Mouse (Mus musculus): ENCODE data around the gene Col1a1. TPM values are rescaled to one million over a fixed set of nuclear protein-coding genes. Genes with fewer than 3 reads are reported as not detected.

The Col1a1 gene
- total RNA-seq (2021) = 10 to 100 TPM; 53.2 to 64.0 TPM

DNA sequence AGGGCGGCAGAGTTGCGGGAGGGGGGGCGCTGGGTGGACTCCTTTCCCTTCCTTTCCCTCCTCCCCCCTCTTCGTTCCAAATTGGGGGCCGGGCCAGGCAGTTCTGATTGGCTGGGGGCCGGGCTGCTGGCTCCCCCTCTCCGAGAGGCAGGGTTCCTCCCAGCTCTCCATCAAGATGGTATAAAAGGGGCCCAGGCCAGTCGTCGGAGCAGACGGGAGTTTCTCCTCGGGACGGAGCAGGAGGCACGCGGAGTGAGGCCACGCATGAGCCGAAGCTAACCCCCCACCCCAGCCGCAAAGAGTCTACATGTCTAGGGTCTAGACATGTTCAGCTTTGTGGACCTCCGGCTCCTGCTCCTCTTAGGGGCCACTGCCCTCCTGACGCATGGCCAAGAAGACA lies at the start of gene Col1a1:
TSS of gene Col1a1 (plus strand) at position 180 of the 400 bp plus-strand sequence.
- intact Hi-C loops (cut with DNase I) = loop anchor here (2.0 to 5.0 kb wide), 2 partner anchors 149 to 205 kb away; no protein-coding TSS in a partner anchor
- DNase-seq (ENCODE audit: extremely low spot score in 1 of 2, low spot score in 2 of 2) = peak in 1 of 2 experiments; percentile 81

DNA sequence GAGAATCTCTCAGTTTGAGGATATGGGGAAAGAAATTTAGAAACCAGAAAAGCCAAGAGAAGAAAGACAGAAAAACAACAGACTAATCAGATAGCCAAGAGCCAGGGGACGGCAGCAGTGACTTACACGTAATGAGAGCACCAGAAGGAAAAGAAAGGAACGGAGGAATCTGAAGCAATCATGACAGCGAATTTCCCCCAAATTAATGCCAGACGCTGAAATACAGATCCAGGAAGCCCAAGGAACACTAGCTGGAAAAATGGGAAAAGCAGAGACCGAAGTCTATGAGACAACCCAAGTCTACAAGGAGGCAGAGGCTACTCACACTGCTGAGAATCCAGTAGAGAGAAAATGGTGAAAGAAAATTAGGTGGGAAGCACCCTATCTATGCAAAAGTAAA lies 44.9 kb upstream of the Col1a1 start:
- no peak for DNase-seq (ENCODE audit: extremely low spot score in 1 of 2, low spot score in 2 of 2)
- intact Hi-C loops (cut with DNase I) = no loop called here

DNA sequence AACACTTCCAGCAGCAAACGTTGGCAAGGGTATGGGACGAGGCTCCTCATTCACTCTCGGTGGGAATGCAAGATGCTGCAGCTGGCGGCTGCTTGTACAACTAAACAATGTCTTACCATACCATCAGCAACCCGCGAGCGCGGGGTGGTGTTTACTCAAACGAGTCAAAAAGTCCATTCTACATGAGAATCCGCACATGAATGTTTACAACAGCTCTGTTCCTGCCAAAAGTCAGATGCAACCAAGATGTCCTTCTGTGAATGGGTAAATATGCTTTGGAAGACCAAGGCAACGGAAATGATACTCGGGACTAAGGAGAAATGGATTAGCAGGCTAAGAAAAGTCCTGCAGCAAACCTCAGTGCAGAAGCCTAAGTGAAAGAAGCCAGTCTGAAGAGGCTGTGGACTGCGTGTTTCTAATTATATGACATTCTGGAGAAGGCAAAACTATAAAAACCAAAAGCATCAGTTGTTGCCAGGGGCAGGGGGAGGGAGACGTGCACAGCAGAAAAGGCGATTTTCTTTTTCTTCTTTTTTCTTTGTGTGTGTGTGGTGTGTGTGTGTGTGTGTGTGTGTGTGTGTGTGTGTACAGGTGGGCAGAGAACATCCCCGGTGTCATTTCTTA lies 39.2 kb upstream of the Col1a1 start:
- no peak for DNase-seq (ENCODE audit: extremely low spot score in 1 of 2, low spot score in 2 of 2)
- intact Hi-C loops (cut with DNase I) = no loop called here

DNA sequence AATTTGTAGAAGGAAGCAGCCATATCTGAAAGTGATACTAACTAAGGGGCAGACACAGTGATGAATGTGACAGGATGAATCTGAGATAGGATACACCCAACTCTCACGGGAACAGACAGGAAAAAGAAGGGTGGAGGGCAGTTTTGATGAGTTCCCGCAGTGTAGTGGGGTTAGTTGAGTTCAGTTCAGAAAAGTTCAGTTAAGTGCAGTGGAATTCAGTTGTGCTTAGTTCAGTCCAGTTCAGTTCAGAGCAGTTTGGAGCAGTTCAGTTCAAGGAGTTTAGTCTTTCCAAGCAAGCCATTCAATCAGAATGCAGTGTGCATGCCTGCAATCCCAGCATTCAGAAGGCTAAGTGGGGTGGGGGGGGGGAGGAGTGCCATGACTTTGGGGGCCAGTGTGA lies 34.8 kb upstream of the Col1a1 start:
- DNase-seq (ENCODE audit: extremely low spot score in 1 of 2, low spot score in 2 of 2) = no peak
- intact Hi-C loops (cut with DNase I) = no loop called here

DNA sequence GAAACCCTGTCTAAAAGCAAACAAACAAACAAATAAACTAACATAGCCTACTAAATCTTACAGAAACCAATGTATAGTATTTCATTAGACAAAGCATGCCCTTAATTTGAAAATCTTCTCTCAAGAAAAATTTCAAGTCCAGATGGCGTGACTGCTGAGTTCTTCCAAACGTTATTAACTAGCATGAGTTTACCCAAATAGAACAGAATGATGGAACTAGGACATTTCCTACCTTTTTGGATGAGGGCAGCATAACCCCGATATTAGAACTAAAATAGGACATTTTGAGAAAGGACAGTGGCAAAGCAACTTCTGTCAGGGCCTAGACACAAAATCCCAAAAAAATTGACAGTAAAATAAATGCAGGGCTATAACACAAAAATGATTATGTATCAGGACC lies 31.7 kb upstream of the Col1a1 start:
- intact Hi-C loops (cut with DNase I) = no loop called here
- no peak for DNase-seq (ENCODE audit: extremely low spot score in 1 of 2, low spot score in 2 of 2)

DNA sequence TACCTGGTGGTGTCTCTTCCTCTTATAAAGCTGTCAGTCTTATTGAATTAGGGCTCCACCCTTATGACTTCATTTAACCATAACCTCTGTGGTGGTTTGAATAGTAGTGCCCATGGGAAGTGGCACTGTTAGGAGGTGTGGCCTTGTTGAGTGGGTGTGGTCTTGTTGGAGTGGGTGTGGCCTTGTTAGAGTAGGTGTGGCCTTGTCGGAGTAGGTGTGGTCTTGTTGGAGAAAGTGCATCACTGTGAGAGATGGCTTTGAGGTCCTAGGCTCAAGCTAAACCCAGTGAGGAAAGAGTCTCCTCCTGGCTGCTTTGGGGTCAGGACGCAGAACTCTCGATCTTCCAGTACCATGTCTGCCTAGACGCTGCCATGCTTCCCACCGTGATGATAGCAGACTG lies 25.1 kb upstream of the Col1a1 start:
- intact Hi-C loops (cut with DNase I) = no loop called here

DNA sequence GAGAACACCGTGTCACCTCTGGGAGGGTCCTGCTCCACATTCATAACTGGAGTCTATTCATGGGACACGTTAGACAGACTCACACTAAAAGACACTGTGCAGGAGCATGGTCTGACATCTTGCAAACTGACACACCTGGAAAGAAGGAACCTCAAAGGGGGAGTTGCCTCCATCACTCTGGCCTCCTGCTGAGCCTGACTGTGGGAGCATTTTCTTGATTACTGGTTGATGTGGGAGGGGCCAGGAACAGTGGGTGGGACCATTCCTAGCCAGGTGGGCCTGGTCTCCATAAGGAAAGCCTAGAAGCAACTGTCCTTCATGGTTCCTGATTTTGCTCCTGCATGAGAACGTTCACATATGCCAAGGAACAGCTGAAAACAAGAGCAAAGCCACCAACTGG lies 23.5 kb upstream of the Col1a1 start:
- intact Hi-C loops (cut with DNase I) = no loop called here
- no peak for DNase-seq (ENCODE audit: extremely low spot score in 1 of 2, low spot score in 2 of 2)

More for the DNA sequence above, 25.1 kb upstream of the Col1a1 start:
- no peak for DNase-seq (ENCODE audit: extremely low spot score in 1 of 2, low spot score in 2 of 2)

DNA sequence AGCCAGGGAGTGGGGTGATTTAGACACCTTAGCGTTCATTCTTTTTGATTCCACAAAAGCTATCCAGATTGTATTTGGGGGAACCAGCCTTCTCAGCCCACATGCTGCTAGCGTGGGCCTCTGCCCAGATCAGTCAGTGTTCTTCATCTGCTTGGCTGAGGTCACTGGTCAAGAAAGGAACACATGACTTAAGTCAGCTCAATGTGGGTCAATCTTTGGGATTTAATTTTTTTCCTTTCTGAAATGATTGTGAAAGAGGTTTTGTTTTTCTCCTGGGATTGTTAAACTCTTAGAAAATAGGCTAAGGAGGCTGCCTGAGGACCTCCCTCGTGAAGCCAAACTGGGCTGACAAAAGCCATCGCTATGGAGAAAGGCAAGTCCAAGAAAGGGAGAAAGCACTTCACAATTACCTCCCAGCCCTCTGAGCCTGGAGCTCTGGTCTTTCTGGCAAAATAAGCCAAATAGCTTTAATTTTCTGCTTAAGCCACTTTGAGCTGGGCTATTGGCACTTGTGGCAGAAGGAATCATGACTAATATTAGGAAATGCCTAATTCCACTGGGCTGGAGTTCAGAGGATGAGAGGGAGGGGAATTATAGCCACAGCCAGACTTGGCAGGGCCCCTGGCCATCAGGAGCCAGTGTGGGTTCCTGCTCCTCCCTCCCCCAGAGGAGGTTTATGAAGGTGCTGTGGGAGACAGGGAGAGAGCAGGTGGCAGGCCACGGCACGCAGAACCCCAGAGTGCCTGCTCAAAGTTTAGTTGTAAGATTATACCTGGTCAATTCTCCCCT lies 22.5 kb upstream of the Col1a1 start:
- intact Hi-C loops (cut with DNase I) = no loop called here
- DNase-seq (ENCODE audit: extremely low spot score in 1 of 2, low spot score in 2 of 2) = no peak

DNA sequence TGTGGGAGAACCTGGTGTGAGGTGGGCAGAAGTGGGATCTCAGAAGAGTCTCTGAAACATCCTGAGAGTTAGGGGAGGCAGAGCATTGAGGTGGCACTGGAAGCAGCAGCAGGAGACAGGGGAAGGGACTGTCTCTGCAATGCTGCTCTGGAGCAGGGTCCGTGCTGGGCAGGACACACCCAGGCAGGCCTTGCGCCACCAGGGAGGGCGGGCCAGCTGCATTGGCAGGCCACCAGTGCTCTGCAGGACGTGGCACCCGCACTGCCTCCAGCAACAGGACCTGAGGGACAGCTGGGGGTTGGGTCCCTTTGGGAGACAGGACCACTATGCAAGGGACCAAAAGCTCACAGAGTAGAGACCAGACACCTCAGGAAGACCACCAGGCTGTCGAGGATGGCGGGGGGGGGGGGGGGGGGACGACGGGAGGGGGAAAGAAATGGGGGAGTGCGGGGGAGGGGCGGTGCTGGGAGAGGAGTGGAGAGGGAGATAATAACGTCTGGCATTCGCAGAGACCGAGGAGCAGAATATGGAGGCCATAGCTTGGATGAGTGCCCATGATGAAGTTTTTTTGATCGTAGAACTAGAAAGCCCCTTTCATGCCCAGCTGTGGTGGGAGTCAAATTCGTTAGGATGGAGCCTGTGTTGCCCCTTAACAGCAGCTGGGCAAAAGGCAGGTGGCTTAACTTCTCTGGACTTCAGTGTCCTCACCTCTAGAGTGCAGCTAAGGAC lies 20.2 kb upstream of the Col1a1 start:
- peak in 1 of 2 experiments; percentile 54 for DNase-seq (ENCODE audit: extremely low spot score in 1 of 2, low spot score in 2 of 2)
- intact Hi-C loops (cut with DNase I) = no loop called here

DNA sequence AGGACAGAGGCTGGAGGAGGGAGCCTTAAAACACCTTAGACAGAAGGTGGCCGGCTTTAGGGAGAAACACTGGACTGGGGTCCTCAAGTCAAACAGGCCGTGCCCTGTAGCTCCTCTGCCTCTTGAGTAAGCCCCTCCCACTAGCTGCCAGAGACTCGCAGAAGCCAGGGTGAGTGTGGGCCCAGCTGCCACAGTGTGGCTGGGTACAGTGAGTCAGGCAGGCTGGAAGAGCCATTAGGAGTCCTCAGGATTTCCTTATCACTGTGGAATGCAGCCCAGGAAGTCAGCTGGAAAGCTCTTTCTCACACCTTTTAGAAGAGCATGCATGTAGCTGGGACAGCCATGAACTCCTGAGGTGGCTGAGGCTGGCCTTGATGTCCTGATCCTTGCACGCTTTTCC lies 19.5 kb upstream of the Col1a1 start:
- intact Hi-C loops (cut with DNase I) = no loop called here
- no peak for DNase-seq (ENCODE audit: extremely low spot score in 1 of 2, low spot score in 2 of 2)

DNA sequence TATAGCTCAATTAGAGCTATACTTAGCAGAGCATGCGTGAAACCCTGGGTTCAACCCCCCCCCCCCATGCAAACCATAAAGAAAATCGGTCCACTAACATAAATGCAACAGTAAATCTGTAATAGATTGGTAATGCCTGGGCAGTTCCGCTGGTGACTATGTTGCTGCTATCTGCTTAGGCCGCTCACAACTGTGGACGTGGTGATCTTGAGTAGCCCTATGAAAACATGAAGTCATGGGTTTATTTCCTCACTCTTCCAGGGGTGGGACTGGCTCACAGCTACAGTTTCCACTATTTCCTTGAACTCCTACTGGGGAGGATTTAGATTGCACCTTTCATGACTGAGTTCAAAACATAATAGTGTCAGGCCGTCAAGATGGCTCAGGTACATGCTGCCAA lies 18.3 kb upstream of the Col1a1 start:
- DNase-seq (ENCODE audit: extremely low spot score in 1 of 2, low spot score in 2 of 2) = no peak
- intact Hi-C loops (cut with DNase I) = no loop called here

DNA sequence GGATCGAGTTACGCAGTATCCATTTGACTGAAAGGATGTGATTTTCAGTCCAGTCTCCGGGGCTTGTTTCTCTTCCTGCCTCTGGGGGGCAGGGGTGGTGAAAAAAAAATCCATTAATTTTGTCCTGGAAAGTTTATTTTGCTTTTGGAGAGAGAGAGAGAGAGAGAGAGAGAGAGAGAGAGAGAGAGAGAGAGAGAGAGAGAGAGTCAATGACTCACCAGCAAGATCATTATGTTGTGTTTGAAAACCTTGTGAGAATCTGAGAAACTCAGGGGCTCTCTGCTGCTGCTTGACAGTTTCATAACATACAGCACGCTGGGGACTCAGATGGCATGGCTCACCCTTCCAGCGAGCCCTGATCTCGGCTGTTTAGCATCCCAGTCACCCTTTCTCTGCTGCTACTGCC lies 15.0 kb upstream of the Col1a1 start:
- no peak for DNase-seq (ENCODE audit: extremely low spot score in 1 of 2, low spot score in 2 of 2)
- intact Hi-C loops (cut with DNase I) = no loop called here

DNA sequence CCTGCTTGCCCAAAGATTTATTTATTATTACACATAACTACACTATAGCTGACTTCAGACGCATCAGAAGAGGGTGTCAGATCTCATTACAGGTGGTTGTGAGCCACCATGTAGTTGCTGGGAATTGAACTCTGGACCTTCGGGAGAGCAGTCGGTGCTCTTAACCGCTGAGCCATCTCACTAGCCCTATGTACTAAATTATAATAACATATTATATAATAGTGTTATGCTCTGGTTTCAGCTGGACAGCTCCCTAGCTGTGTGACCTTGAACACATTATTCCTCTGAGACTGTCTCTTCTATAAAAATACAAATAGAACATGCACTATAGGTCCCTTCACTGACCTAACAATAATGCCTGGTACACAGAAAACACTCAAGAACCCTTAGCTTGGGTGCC lies 11.0 kb upstream of the Col1a1 start:
- DNase-seq (ENCODE audit: extremely low spot score in 1 of 2, low spot score in 2 of 2) = no peak
- intact Hi-C loops (cut with DNase I) = no loop called here

DNA sequence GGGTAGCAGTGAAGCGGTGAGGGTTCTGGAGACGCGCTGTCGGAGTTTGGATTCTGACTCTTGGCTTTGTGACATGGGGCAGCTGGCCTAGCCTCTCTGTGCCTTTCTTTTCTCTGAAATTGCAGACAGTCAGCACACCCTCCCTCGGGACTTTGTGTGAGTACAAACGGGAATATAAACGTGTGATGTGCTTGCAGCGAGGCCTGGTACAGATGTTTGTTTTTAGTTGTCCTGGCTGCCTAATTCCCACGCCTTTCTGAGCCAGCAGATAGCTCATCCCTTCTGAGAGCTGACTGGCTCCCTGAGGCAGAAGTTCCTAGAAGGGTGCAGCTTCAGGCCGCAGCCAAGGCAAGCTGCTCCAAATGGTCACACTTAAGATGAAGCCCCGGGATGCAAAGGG lies 9.6 kb upstream of the Col1a1 start:
- intact Hi-C loops (cut with DNase I) = no loop called here

DNA sequence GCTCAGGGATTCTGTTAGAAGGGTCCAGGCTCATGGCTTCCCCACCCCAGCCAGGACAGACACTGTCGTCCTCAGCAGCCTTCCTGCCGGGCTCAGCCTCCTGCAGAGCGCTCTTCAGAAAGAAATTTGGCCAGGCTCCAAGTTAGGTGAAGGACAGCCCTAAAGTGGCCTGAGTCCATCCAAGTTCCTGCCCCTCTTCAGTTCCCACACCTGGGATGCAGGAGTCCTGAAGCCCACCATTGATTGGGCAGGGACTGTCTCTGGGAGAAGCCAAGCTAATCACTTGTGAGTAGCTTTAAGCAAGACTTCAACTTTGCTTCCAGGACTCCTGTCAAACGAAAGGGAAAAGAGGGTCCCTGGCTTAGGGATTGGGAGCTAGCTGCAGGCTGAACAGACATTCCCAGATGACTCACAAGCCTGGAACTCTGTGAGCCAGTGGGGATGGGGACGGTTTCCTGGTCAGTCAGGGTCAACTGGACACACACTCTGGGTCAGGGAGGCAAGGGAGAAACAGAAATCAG lies 8.2 kb upstream of the Col1a1 start:
- intact Hi-C loops (cut with DNase I) = no loop called here
- no peak for DNase-seq (ENCODE audit: extremely low spot score in 1 of 2, low spot score in 2 of 2)

More for the DNA sequence above, 9.6 kb upstream of the Col1a1 start:
- DNase-seq (ENCODE audit: extremely low spot score in 1 of 2, low spot score in 2 of 2) = no peak

DNA sequence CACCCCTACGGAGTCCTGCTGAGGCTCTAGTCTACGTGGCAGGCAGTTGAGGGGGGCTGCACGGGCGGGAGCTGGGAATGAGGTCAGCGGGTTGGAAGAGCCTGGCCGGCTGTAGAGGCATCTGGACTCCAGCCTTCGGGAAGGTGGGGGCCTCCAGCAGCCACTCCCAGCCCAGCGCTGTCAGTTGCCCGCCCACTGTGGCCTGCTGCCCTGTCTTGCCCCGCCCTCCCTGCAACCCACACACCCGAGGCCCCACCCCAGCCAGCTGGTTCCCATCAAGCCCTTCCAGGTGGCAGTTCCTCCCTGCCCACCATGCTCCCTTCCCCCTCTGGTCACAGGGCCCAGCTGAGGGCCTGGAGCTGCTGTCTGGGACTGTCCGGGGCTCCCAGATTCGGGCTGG lies 7.2 kb upstream of the Col1a1 start:
- DNase-seq (ENCODE audit: extremely low spot score in 1 of 2, low spot score in 2 of 2) = peak in 1 of 2 experiments; percentile 91
- intact Hi-C loops (cut with DNase I) = no loop called here

DNA sequence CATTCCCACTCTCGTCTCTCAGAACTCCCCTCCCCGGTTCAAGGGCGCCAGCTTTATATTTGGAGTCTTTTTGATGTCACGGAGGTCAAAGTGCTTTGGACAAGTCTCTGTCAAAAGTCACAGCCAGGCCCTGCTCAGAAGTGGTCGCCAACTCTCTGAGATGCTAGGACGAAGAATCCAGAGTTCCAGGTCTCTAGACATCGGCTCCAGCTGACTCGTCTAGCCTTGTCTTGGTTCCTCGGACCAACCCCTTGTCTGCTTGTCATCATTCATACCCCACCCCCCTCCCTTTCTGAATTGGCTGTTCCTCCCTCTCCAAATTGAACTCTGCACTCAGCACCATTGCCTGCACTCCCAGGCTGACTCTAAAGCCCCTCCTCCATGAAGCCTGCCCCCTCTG lies 6.4 kb upstream of the Col1a1 start:
- intact Hi-C loops (cut with DNase I) = no loop called here
- DNase-seq (ENCODE audit: extremely low spot score in 1 of 2, low spot score in 2 of 2) = no peak

DNA sequence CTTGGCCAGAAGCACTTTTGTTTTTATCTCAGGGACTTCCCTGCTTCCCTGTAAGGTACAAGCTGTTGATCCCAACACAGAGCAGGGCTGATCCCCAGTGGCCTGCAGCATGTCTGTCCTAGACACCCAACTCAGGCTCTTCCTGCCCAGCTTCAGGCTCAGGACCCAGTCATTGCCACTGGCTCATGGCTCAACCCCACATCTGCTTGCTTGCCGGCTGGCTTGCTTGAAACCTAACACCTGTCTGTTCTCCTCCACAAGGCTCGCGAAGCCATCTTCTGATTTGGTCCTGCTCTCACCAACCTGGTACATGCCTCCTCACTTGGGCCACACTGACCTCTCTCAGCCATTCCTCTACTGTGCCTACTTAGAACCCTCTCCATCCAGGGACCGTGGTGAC lies 5.9 kb upstream of the Col1a1 start:
- intact Hi-C loops (cut with DNase I) = no loop called here
- DNase-seq (ENCODE audit: extremely low spot score in 1 of 2, low spot score in 2 of 2) = no peak

DNA sequence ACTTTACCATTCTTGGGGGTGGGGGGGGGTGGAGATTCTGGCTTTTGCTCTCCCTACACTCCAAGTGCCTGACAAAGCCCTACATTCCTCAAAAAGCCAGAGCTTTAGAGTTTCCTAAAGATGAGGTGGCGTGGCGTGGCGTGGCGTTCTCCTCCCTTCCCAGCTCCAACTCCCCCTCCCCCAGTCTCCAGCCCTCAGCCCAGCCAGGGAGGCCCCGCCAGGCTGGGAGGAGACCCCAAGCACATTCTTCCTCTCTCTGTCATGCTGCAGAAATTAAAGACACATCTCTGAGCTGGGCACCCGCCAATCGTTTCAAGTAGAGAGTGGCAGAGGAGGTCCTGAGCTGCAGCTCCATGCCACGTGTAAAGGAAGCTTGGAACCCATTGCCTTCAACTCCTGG lies 2.4 kb upstream of the Col1a1 start:
- intact Hi-C loops (cut with DNase I) = no loop called here
- peak in 1 of 2 experiments; percentile 56 for DNase-seq (ENCODE audit: extremely low spot score in 1 of 2, low spot score in 2 of 2)

DNA sequence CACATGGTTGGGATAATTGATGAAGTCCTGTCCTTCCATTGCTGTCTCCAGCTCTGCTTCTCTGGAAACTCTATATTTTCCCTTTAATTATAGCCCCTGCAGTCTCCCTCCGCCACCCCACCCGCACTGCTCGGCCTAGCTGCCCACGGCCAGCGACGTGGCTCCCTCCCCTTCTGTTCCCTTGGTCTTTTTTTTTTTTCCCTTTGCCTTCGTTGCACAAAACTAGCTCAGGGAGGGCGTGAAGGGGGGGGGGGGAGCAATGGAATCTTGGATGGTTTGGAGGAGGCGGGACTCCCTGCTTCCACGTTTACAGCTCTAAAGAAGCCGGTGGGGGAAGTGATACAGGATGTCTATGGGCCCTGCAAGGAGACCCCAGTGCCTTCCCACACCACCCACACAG lies 1.5 kb upstream of the Col1a1 start:
- peak in 1 of 2 experiments; percentile 34 for DNase-seq (ENCODE audit: extremely low spot score in 1 of 2, low spot score in 2 of 2)
- intact Hi-C loops (cut with DNase I) = no loop called here
